Mouse (Mus musculus) urinary bladder, postnatal 25 days (tissue): ENCODE data around the gene Upp2.
A peak's percentile ranks its signal among the peaks of the same experiment; 100 is the strongest.

Source experiments
- DNase-seq: peaks from one replicate; pipeline ENCODE4 v3.0.0; 2022; ENCODE audit warnings: low spot score

The Upp2 gene

GRCm38 (mm10) chr2:58552296-58552695 lies 14.8 kb upstream of the Upp2 start:
- DNase-seq = no peak

GRCm38 (mm10) chr2:58557045-58557845 lies 9.9 kb upstream of the Upp2 start:
- DNase-seq = no peak

- no peak for DNase-seq
Measured at GRCm38 (mm10) chr2:58562137-58562536, 5.0 kb upstream of the Upp2 start.

- DNase-seq = no peak
Measured at GRCm38 (mm10) chr2:58565267-58565666, 1.8 kb upstream of the Upp2 start.

GRCm38 (mm10) chr2:58566049-58566409 lies 1.1 kb upstream of the Upp2 start:
- no peak for DNase-seq

- DNase-seq = peak; percentile 61
Measured at GRCm38 (mm10) chr2:58566410-58567065, 560 bp upstream of the Upp2 start.

GRCm38 (mm10) chr2:58567866-58568719 lies 995 bp downstream of the Upp2 start:
- no peak for DNase-seq

- no peak for DNase-seq
Measured at GRCm38 (mm10) chr2:58568841-58569645, 1.9 kb downstream of the Upp2 start.

- DNase-seq = no peak
Measured at GRCm38 (mm10) chr2:58574167-58574566, 7.1 kb downstream of the Upp2 start.

- no peak for DNase-seq
Measured at GRCm38 (mm10) chr2:58586311-58586710, 19.2 kb downstream of the Upp2 start.

- DNase-seq = no peak
Measured at GRCm38 (mm10) chr2:58589637-58590036, 22.5 kb downstream of the Upp2 start.

GRCm38 (mm10) chr2:58590055-58590454 lies 23.0 kb downstream of the Upp2 start:
- no peak for DNase-seq

- no peak for DNase-seq
Measured at GRCm38 (mm10) chr2:58595350-58595749, 28.3 kb downstream of the Upp2 start.

GRCm38 (mm10) chr2:58596774-58597342 lies 29.8 kb downstream of the Upp2 start:
- no peak for DNase-seq

- DNase-seq = no peak
Measured at GRCm38 (mm10) chr2:58597556-58597955, 30.5 kb downstream of the Upp2 start.

- no peak for DNase-seq
Measured at GRCm38 (mm10) chr2:58599639-58600038, 32.5 kb downstream of the Upp2 start.

- no peak for DNase-seq
Measured at GRCm38 (mm10) chr2:58601382-58601781, 34.3 kb downstream of the Upp2 start.

GRCm38 (mm10) chr2:58603379-58603778 lies 36.3 kb downstream of the Upp2 start:
- DNase-seq = no peak

- no peak for DNase-seq
Measured at GRCm38 (mm10) chr2:58604791-58605190, 37.7 kb downstream of the Upp2 start.

- no peak for DNase-seq
Measured at GRCm38 (mm10) chr2:58613720-58614119, 46.6 kb downstream of the Upp2 start.

GRCm38 (mm10) chr2:58614851-58615250 lies 47.8 kb downstream of the Upp2 start:
- DNase-seq = no peak
